In genomic region chr1:169917998-169918397, GRCm38 (mm10) we compare ENCODE assay signal across 9 mouse cellular contexts. TPM values are rescaled to one million over a fixed set of nuclear protein-coding genes. Genes with fewer than 3 reads are reported as not detected.
DNase-seq lines count a peak whose midpoint lies in the region; ATAC-seq lines count a peak whose summit lies in the region.
"Had no signal": no experiment of that assay in that cellular context is flagged by ENCODE, and none has a peak within 500 bp of the region (broad histone marks: within the 10 kb centered on the region; RNA-seq: fewer than 3 reads in every experiment).

No protein-coding gene starts in this region.

- 39% methylated on average over 4 of the region's 4 CpGs for WGBS in kidney, embryonic 16.5 days
- WGBS in midbrain, embryonic 16.5 days, result 15% methylated on average over 4 of the region's 4 CpGs

- H3K4me3 ChIP-seq in kidney, embryonic 16.5 days (ENCODE audit: low read length), result no peak overlapping the region
- no peak overlapping the region for H3K4me3 ChIP-seq in midbrain, embryonic 16.5 days (ENCODE audit: low read depth, low read length)
- H3K4me3 ChIP-seq: erythroblast, embryonic 14.5 days had no signal

- H3K9me3 ChIP-seq in kidney, embryonic 16.5 days (ENCODE audit: low read length), result no peaks in the 10 kb centered on the region
- no peaks in the 10 kb centered on the region for H3K9me3 ChIP-seq in midbrain, embryonic 16.5 days (replicated peaks; ENCODE audit: control insufficient read depth, low read length, poor library complexity, severe bottlenecking)

- H3K27me3 ChIP-seq in kidney, embryonic 16.5 days (ENCODE audit: insufficient read depth, low read length), result peaks cover 3% of the 10 kb centered on the region; the same call in 1 of the 2 replicates
- peaks cover 5% of the 10 kb centered on the region; the same call in 1 of the 2 replicates for H3K27me3 ChIP-seq in midbrain, embryonic 16.5 days (ENCODE audit: control insufficient read depth, insufficient read depth, low read depth, low read length)

- no peak overlapping the region for H3K4me2 ChIP-seq in kidney, embryonic 16.5 days (replicated peaks; ENCODE audit: low read depth, low read length)
- H3K4me2 ChIP-seq in midbrain, embryonic 16.5 days (ENCODE audit: low read length), result no peak overlapping the region

- DNase-seq in 3T3-L1 (ENCODE audit: low read depth, low spot score) (peak; percentile 86), MEL-GATA-1-ER (ENCODE audit: extremely low read depth, low read depth) (peak; percentile 25), liver (peak; percentile 12)
- DNase-seq in embryo, embryonic 11 days, result peak; percentile 68
- DNase-seq in yolk sac, embryonic 10.5 days (ENCODE audit: low spot score), result peak; percentile 16

- peak; percentile 53 for ATAC-seq in granulocyte monocyte progenitor cell, adult 5-6 weeks (replicated peaks; ENCODE audit: poor library complexity, severe bottlenecking)
- ATAC-seq in kidney, embryonic 16.5 days (ENCODE audit: low FRiP score, low TSS enrichment), result peak; percentile 75
- ATAC-seq in midbrain, embryonic 16.5 days, result peak; percentile 34; the same call in 1 of the 2 replicates

- H3K4me1 ChIP-seq in kidney, embryonic 16.5 days (ENCODE audit: insufficient read depth, low read length), result 0 out of 2 replicates have a peak, but pooled peaks cover 3% of the 10 kb centered on the region
- H3K4me1 ChIP-seq in midbrain, embryonic 16.5 days (ENCODE audit: control insufficient read depth, insufficient read depth, low read length), result no peaks in the 10 kb centered on the region; the same call in 1 of the 2 replicates

- no peak overlapping the region for H3K27ac ChIP-seq in kidney, embryonic 16.5 days (ENCODE audit: low read length)
- H3K27ac ChIP-seq in midbrain, embryonic 16.5 days (ENCODE audit: low read length), result no peak overlapping the region

- no peaks in the 10 kb centered on the region for H3K36me3 ChIP-seq in kidney, embryonic 16.5 days (ENCODE audit: insufficient read depth, low read length)
- no peaks in the 10 kb centered on the region for H3K36me3 ChIP-seq in midbrain, embryonic 16.5 days (ENCODE audit: control insufficient read depth, insufficient read depth, low read length)

- H3K9ac ChIP-seq in kidney, embryonic 16.5 days (replicated peaks; ENCODE audit: low read length), result no peak overlapping the region
- H3K9ac ChIP-seq in midbrain, embryonic 16.5 days (ENCODE audit: low read depth, low read length), result no peak overlapping the region

RNA-seq across cellular contexts. Expression of gene Ccdc190, which starts 10.4 kb away (rescaled TPM):
- not detected in 2 replicates for total RNA-seq in granulocyte monocyte progenitor cell, adult 5-6 weeks (2014; fragmentation: Nextera tagmentation)
- not detected in 2 replicates for total RNA-seq in granulocyte monocyte progenitor cell, adult 5-6 weeks (2017)
- polyA plus RNA-seq in kidney, embryonic 16.5 days (2015; fragmentation: Nextera tagmentation; extraction: Ambion mirVana), result not detected in 2 replicates
- polyA plus RNA-seq in midbrain, embryonic 16.5 days (2015; fragmentation: Nextera tagmentation; extraction: Ambion mirVana), result 3.7 and 5.7 TPM in 2 replicates
- polyA plus RNA-seq: erythroblast, embryonic 14.5 days had no signal

RNA-seq across cellular contexts. Expression of gene Hsd17b7, which starts 51.0 kb away (rescaled TPM):
- 1.8 and 2.9 TPM in 2 replicates for total RNA-seq in granulocyte monocyte progenitor cell, adult 5-6 weeks (2014; fragmentation: Nextera tagmentation)
- total RNA-seq in granulocyte monocyte progenitor cell, adult 5-6 weeks (2017), result 3.7 and 6.9 TPM in 2 replicates
- polyA plus RNA-seq in kidney, embryonic 16.5 days (2015; fragmentation: Nextera tagmentation; extraction: Ambion mirVana), result 11.6 and 13.9 TPM in 2 replicates
- polyA plus RNA-seq in midbrain, embryonic 16.5 days (2015; fragmentation: Nextera tagmentation; extraction: Ambion mirVana), result 24.7 and 26.6 TPM in 2 replicates

Comparison
In these comparisons a context has a peak if more than half of its experiments do, and no peak if none do; other contexts are left out.
1. DNase-seq: peak in every context shown above with its lines; median percentile 86 in 3T3-L1; 68 in embryo, embryonic 11 days; 25 in MEL-GATA-1-ER; 16 in yolk sac, embryonic 10.5 days; 12 in liver.